Mouse (Mus musculus) lung, embryonic 14.5 days (tissue): Measurements from ENCODE around the gene Iba57. TPM values are rescaled to one million over a fixed set of nuclear protein-coding genes. Genes with fewer than 3 reads are reported as not detected.

Experiments used
- ATAC-seq: fragments of 200-750 bp; cut with Nextera tagmentation; 2 replicates; pipeline ENCODE4 v1.8.0; 2017; ENCODE audit warnings: mild to moderate bottlenecking, moderate TSS enrichment, moderate library complexity; ENCODE audit not compliant: insufficient read depth
- DNase-seq: peaks from one replicate; pipeline ENCODE4 v3.0.0-alpha.2; 2015
- H3K27ac ChIP-seq: fragments of 300-500 bp; sonication (generic); 2 replicates; pipeline ENCODE4 v1.5.1; 2014; ENCODE audit warnings: low read depth, mild to moderate bottlenecking, moderate library complexity
- H3K27me3 ChIP-seq: fragments of 300-500 bp; sonication (generic); 2 replicates; pipeline ENCODE4 v1.6.1; 2014; ENCODE audit warnings: low read length, control low read depth; ENCODE audit not compliant: insufficient read depth
- H3K36me3 ChIP-seq: fragments of 300-500 bp; sonication (generic); 2 replicates; pipeline ENCODE4 v1.6.1; 2014; ENCODE audit warnings: control low read depth; ENCODE audit not compliant: insufficient read depth
- H3K4me1 ChIP-seq: fragments of 300-500 bp; sonication (generic); 2 replicates; pipeline ENCODE4 v1.6.1; 2014; ENCODE audit warnings: antibody characterized with exemption, control low read depth; ENCODE audit not compliant: insufficient read depth
- H3K4me2 ChIP-seq: fragments of 300-500 bp; sonication (generic); 2 replicates; pipeline ENCODE4 v1.6.1; 2014; ENCODE audit warnings: mild to moderate bottlenecking
- H3K4me3 ChIP-seq: fragments of 300-500 bp; sonication (generic); 2 replicates; pipeline ENCODE4 v1.5.1; 2014; ENCODE audit warnings: low read depth, low read length
- H3K9ac ChIP-seq: fragments of 300-500 bp; sonication (generic); 2 replicates; pipeline ENCODE4 v1.6.1; 2014
- H3K9me3 ChIP-seq: fragments of 300-500 bp; sonication (generic); 2 replicates; pipeline ENCODE4 v1.6.1; 2016; ENCODE audit warnings: low read depth, low read length, control low read depth
- CTCF ChIP-seq: IDR thresholded peaks from 2 replicates; pipeline ENCODE4 v1.5.1; 2016; ENCODE audit warnings: antibody characterized with exemption, low read depth
- WGBS: fragments of 180-500 bp; shearing (Covaris S2); extraction: QIAGEN DNeasy Blood & Tissue Kit; methylation state at CpG from one replicate; pipeline ENCODE4 v1.1.7; 2014; 5-methylcytosine and 5-hydroxymethylcytosine counted together
- polyA plus RNA-seq: library from polyadenylated mRNA; unstranded; fragments of >200 nt; fragmentation: Nextera tagmentation; extraction: Ambion mirVana; gene quantifications from 2 replicates; pipeline ENCODE4 v1.2.1, GENCODE M21; 2014

The Iba57 gene
- polyA plus RNA-seq, 1 experiment from 2014 or later, result 1.9 TPM

- 8% methylated on average over 14 of the region's 14 CpGs for WGBS
- H3K4me3 ChIP-seq, result peak overlapping the region; percentile 12; the same call in 1 of the 2 replicates
- DNase-seq, result peak; percentile 37
Measured at GRCm38 (mm10) chr11:59141772-59142370, 21.7 kb downstream of the Iba57 start.

GRCm38 (mm10) chr11:59138537-59139486 lies 24.7 kb downstream of the Iba57 start:
- H3K36me3 ChIP-seq, result no peaks in the 10 kb centered on the region
- peaks cover 40% of the 10 kb centered on the region for H3K27me3 ChIP-seq
- H3K9me3 ChIP-seq, result no peaks in the 10 kb centered on the region
- no peaks in the 10 kb centered on the region for H3K4me1 ChIP-seq
- no peak overlapping the region for H3K4me2 ChIP-seq
- no peak overlapping the region for H3K9ac ChIP-seq
- H3K27ac ChIP-seq, result no peak overlapping the region
- no peak overlapping the region for H3K4me3 ChIP-seq
- no peak for ATAC-seq
- 46% methylated on average over 19 of the region's 19 CpGs for WGBS
- no peak for DNase-seq
- no peak for TF ChIP-seq CTCF

More at GRCm38 (mm10) chr11:59141772-59142370, 21.7 kb downstream of the Iba57 start:
- Histone ChIP-seq H3K9ac (no peak overlapping the region), H3K4me2 (peak overlapping the region; percentile 45; the same call in 1 of the 2 replicates), H3K27me3 (peaks cover 9% of the 10 kb centered on the region), H3K4me1 (no peaks in the 10 kb centered on the region), H3K36me3 (no peaks in the 10 kb centered on the region), H3K27ac (no peak overlapping the region), H3K9me3 (no peaks in the 10 kb centered on the region)
- peak; percentile 63; the same call in 1 of the 2 replicates for ATAC-seq
- no peak for TF ChIP-seq CTCF

DNA sequence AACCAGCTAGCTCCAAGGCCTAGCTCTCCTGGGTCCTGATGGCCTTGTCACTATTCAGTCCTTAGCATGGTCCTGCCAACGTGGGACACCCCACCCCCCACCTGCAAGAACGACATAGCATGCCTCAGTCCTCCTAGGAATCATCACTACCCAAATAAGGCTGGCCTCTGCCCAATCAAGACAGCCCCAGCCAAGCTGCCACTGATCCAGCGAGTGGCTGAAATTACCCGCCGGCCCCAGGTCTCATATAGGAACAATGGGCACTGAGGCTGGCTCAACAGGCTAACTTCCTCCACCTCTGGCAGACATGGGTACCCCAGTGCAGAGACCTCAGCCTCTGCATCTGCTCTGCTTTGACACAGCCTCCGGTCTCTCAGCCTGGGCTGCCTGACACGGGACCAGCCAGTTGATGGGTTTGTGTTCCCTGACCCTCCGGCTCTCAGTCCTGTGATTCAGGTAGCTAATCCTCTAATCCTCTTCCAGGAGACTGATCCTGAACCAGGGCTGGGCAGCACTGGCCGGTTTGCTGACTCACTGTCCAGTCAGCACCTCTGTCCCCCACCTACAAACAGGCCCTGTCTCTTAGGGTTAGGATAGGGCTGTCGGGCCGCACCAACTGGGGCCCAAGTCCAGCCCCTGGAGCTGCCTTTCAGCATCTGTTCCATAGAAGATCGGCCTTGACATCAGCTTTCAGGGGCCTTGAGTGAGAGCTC lies 26.4 kb downstream of the Iba57 start:
- Histone ChIP-seq H3K4me2 (no peak overlapping the region), H3K4me1 (no peaks in the 10 kb centered on the region), H3K9me3 (no peaks in the 10 kb centered on the region), H3K9ac (no peak overlapping the region), H3K36me3 (no peaks in the 10 kb centered on the region), H3K27me3 (peaks cover 52% of the 10 kb centered on the region), H3K4me3 (no peak overlapping the region), H3K27ac (no peak overlapping the region)
- no peak for TF ChIP-seq CTCF
- WGBS, result 68% methylated on average over 12 of the region's 12 CpGs
- DNase-seq (no peak), ATAC-seq (no peak)

- Histone ChIP-seq H3K4me2 (peak within 1 kb of the TSS; percentile 46), H3K27me3 (peaks cover 52% of the 10 kb centered on the region), H3K9ac (no peak within 1 kb of the TSS), H3K4me1 (no peaks in the 10 kb centered on the region), H3K27ac (no peak within 1 kb of the TSS), H3K4me3 (peak within 1 kb of the TSS; percentile 23; the same call in 1 of the 2 replicates), H3K36me3 (no peaks in the 10 kb centered on the region), H3K9me3 (no peaks in the 10 kb centered on the region)
- TF ChIP-seq CTCF, result no peak
- 16% methylated on average over 44 of the region's 44 CpGs for WGBS
- DNase-seq (no peak), ATAC-seq (no peak)
Measured at GRCm38 (mm10) chr11:59135904-59136452, 27.6 kb downstream of the Iba57 start, which contains the start of gene Obscn. Obscn (minus strand) TSS chr11:59136402.

GRCm38 (mm10) chr11:59135051-59135820 lies 28.3 kb downstream of the Iba57 start:
- H3K9me3 ChIP-seq, result no peaks in the 10 kb centered on the region
- DNase-seq (no peak), ATAC-seq (no peak)
- no peak overlapping the region for H3K27ac ChIP-seq
- no peaks in the 10 kb centered on the region for H3K4me1 ChIP-seq
- H3K27me3 ChIP-seq, result peaks cover 52% of the 10 kb centered on the region
- peak overlapping the region; percentile 46 for H3K4me2 ChIP-seq
- 9% methylated on average over 55 of the region's 55 CpGs for WGBS
- no peak overlapping the region for H3K9ac ChIP-seq
- peak overlapping the region; percentile 23; the same call in 1 of the 2 replicates for H3K4me3 ChIP-seq
- H3K36me3 ChIP-seq, result no peaks in the 10 kb centered on the region
- TF ChIP-seq CTCF, result no peak

DNA sequence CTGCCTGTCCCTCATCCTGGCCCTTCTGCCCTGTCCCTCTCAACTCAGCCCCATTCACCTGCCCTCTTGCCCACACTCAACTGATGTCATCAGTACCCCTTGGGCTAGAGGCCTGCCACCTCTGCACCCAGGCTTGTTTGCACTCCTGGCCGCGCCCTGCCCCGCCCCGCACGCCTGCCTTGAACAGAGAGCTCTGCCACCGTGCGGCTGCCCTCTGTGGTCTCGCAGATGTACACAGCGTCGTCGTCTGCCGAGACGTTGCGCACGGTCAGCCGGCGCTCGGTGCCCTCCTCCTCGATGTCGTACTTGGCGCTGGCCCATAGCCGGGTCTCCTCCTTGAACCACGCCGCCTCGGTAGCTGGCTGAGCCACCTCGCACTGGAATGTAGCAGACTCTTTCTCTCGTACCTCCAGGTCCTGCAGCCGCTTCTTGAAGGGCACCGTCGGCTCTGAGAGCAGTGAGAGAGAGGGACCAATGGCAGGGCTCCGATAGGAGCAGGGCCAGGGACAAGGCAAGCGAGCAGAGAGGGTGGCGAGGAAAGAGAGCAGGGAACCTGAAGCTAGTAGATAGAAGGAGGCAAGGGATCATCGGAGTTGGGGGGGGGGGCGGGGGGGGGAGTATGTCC lies 29.1 kb downstream of the Iba57 start:
- no peak for TF ChIP-seq CTCF
- no peak overlapping the region for H3K27ac ChIP-seq
- H3K4me2 ChIP-seq, result peak overlapping the region; percentile 36; the same call in 1 of the 2 replicates
- no peaks in the 10 kb centered on the region for H3K36me3 ChIP-seq
- DNase-seq, result peak; percentile 31
- H3K9ac ChIP-seq, result no peak overlapping the region
- H3K27me3 ChIP-seq, result peaks cover 52% of the 10 kb centered on the region
- H3K4me3 ChIP-seq, result no peak overlapping the region
- WGBS, result 3% methylated on average over 34 of the region's 35 CpGs
- H3K9me3 ChIP-seq, result no peaks in the 10 kb centered on the region
- no peaks in the 10 kb centered on the region for H3K4me1 ChIP-seq
- ATAC-seq, result no peak; the same call in 1 of the 2 replicates
